Mouse (Mus musculus): ENCODE measurements around the gene Slc25a39.
"Not testable (repeated sequence)": the region's sequence is repeated elsewhere in the genome, so short reads cannot be mapped to it uniquely, and the experiment has no call there.

Gene Slc25a39

DNA sequence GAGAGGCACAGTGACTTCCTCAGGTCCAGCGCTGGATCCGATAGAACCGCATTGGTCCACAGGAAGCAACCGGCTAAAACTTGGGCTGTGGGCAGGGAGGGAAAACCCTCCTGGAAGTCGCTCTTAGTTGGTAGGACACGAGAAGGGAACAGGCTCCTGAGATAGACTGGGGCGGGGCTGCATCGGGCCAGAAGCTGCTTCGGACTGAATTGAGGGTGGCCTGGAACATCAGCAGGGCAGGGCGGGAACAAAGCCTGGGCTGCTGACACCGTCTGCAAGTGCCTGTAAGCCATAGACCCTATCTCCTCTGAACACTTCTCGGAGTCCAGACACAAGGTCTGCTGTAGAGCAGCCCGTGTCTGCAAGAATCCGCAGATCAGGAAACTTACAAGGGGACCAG lies 34.8 kb downstream of the Slc25a39 start:
- DNase-seq (ENCODE audit: low read depth, low spot score), result no peak

DNA sequence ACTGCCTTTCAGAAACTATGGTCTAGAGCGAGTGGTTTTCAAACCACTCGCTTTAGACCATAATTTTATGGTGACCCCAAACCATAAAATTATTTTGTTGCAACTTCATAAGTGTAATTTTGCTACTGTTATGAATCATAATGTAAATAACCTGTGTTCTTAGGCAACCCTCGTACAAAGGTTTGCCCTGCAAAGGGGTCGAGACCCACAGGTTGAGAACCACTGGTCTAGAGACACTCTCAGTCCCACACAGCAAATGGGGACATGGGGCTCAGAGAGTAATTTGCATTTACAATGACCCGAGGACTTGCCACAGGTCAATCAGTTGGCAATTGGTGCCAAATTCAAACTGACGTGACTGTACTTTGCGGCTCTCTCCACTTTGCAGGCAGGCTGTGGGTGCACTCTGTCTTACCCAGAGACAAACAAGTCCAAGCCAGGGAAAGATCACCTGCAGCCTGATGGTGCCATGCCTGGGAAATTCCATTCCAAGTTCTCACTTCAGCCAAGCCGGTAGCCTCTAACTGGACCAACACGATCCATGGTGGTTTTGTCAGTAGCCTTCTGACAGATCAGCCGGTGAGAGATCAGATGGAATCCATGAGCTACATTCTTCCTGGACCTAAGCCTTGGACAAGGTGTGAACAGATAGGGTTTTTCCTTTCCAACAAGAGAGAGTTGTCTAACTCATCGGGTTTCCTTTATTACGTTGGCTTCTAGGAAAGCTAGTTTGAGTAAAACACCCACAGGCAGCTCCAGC lies 35.6 kb downstream of the Slc25a39 start:
- DNase-seq (ENCODE audit: low read depth, low spot score), result no peak

DNA sequence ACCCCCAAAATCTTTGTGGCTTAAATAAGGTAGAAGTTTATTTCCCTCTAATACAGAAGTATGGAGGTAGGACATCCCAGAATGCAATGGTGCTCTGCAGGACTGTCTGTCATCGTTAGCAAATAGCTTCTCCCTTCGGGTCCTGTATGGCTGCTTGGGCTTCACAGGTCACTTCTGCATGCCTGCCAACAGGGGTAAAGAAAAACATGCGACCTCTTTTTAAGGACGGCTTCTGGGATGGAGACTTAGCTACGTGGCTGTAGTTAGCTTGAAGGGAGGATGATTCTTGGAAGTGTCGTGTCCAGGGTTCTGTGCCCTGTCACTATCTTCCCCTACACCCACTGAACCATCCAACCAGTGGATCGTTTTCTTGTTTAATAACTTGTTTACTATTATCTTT lies 37.5 kb downstream of the Slc25a39 start:
- no peak for DNase-seq (ENCODE audit: low read depth, low spot score)

DNA sequence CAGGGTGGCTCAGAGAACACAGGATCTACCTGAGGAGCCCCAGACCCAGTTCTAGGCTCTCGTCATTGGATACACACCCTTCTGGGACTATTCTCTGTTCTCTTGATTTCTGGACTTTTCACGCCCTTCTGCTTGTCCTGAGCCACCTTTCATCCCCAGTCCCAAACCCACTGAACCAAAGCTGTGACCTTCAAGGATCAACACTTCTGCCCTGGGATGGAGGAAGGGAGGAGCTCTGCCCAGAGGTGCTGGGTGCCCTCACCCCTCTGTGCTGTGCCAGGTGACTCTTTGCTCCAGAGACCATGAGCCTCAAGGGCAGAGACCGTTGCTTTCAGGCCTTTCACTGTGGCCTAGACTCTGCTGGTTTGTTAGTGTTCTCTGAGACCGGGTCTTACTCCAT lies 38.5 kb downstream of the Slc25a39 start:
- no peak for DNase-seq (ENCODE audit: low read depth, low spot score)

DNA sequence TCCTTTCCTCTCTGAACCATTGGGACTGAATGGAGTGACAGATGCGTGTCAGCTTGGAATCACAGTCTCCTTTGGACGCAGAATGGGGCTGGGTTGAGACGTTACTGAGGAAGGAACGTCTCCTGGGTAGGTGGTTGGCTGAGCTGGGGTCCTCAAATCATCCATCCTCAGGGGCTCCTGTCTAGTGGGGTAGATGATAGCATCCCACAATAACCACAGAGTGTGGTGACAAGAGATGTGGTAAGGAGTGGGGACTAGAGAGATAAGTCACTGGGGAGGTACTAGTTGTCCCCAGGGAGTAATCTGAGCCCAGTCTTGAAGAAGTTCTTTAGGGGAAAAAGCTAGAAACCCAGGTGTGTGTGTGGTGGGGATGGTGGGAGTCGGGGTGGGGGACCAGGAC lies 39.4 kb downstream of the Slc25a39 start:
- no peak for DNase-seq (ENCODE audit: low read depth, low spot score)

DNA sequence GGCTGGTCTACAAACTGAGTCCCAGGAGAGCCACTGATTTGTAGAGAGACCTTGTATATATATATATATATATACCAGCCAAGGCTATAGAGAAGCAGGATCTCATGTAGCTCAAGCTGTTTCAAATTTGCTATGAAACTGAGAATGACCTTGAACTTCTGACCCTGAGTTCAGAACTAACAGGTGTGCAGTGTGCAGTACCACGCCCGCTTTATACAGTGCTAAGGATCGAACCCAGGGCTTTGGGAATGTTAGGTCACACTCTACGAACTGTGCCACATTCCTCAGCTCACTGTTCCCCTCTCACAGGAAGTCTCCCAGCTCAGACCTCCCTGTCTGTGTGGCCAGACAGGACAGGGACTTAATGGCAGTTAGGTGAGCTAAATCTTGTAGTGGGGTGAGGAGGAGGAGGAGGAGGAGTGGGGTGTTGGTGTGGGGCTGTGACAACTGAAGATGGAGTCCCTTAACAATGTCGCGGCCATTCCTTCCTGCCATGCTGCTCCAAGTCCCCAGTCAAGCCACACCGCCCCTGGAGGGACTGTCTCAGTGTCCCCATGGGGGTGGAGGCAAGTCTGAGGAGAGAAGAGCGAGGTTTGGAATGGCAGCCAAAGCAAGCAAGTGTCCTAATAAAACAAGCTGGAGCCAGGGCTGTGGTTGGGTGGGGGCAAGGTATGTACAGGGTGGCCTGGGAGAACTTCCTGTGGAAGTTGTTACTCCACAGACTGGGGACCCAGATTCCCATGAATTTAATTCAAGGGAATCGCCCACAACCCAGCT lies 40.1 kb downstream of the Slc25a39 start:
- DNase-seq (ENCODE audit: low read depth, low spot score), result no peak

DNA sequence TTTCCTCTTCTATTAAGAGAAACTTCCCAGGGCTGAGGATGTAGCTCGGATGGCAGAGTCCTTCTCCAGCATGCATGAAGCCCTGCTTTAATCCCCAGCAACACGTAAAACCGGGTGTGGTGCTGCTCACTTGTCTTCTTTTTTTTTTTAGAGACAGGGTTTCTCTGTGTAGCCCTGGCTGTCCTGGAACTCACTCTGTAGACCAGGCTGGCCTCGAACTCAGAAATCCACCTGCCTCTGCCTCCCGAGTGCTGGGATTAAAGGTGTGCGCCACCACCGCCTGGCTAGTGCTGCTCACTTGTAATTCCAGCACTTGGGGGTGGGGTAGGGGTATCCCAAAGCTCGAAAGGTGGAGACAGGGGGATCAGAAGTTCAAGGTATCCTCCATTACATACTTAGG lies 41.6 kb downstream of the Slc25a39 start, which contains the start of gene Slc4a1:
TSS of gene Slc4a1 (minus strand) at position 101 of the 400 bp plus-strand sequence.
- not testable (repeated sequence) for DNase-seq (ENCODE audit: low read depth, low spot score)

DNA sequence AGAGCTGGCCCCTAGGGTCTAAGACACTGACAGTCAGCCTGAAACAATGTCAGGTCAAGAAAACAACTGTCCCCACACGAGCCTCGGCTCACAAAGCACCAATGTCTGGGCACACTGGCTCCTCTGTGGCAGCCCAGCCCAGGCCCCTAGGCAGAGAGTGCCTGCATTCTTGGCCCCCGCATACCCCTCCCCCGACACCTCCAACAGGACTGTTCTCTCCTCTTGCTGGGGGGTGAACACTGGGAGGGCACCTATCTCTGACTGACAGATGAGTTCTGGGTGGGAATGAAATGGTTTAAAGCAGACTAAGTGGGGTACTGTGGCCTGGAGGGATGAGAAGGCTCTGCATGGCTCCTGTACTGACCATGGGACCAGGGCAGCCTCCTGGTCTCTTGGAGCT lies 42.0 kb downstream of the Slc25a39 start:
- DNase-seq (ENCODE audit: low read depth, low spot score), result no peak

DNA sequence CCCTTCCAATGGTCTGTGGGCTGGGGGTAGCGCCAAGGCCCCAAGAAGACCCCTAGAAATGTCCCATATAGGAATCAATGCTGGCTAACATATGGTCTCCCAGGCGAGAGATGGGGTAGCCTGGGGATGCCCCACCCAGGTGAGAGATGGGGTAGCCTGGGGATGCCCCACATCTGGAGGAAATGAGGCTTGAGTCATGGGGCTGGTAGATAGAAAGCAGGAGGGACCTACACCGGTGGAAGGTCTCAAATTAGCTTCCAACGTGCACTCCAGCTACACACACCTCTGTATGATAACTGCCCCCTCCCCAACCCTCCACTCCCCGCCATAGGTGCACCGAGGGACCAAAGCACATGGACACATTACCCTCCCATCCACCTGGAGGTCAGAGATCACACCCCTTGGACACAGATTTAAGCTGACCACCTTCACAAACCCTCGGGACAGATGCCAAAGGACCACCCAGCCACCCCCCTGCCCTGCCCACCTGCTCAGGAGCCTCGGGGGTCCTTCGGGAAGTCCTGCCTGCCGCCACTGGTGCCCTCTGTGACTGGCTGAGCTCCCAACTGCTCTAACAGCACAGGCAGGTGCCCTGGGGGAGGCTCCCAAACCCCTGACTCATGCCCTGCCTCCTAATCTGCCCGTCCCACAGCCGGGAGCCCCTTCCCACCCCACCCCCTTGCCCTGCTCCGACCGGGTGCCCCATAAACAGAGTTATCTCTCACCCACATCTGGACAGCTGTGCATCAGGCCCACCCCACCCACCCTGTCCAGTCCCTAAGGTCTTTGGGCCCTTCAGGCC lies 43.0 kb downstream of the Slc25a39 start:
- DNase-seq (ENCODE audit: low read depth, low spot score), result no peak

DNA sequence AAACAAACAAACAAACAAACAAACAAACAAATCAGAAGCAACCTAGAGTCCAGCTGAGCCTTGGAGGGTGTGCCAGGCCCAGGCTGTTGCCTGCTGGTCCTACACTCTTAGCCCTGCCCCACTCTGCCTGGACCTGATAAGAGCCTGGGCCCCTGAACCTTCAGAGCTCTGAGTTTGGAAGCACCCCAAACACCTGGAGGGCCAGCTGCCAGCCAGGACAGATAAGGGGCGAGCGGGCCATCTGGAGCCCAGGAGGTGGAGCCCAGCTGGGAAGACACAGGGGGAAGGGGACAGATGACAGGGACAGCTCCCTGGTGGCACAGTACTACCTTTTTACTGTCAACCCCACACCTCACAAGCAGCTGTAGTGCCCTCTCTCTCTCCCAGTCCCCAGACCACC lies 44.1 kb downstream of the Slc25a39 start:
- DNase-seq (ENCODE audit: low read depth, low spot score), result no peak

DNA sequence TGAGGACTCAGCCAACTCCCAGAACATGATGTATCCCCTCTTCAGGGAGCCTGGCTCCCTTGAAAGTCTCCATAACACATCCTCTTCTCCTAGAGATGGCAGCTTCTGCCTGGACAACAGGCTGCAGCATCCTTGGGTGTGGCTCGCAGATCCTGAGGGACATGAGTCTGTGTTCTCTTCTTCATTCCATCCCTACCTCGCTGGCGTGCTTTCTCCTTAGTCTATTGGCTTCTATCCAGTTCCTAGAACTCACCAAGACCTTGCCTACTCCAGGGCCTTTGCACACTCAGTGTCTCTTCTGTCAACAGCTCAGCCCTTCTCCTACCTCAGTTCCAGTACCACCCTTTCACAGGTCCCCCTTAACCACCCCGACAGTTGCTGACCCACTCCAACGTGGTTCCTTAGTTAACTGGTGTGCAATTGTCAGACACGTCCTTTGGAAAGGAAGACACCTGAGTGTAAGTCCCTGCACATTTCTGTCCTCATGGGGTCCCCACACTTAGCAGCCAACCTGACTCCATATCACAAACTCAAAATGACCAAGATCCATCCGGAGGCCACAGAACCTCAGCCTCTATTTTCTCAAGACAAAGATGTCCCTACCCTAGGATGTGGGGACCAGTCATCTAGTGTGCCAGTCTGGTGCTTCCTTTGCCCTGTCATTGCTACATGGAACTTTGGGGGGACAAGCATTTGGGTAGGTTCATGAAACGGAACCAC lies 45.8 kb downstream of the Slc25a39 start:
- no peak for DNase-seq (ENCODE audit: low read depth, low spot score)

DNA sequence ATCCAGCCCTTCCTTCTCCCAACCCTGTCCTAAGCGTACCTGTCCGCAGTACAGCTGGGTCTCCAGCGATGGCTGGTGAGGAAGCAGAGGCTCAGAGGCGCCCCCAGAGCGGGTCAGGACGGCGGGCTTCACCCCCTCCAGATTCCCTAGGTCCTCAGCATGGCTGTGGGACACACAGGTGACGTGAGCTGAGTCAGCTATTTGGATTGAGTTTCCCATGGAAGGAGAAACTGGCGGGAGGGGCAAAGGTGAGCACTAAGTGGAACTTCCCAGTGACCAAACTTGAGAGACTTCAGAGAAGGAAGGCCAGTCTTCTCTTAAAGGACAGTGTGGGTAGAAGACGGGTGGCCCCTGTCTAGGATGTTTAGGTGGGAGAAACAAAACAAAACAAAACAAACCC lies 49.4 kb downstream of the Slc25a39 start:
- DNase-seq (ENCODE audit: low read depth, low spot score), result no peak

DNA sequence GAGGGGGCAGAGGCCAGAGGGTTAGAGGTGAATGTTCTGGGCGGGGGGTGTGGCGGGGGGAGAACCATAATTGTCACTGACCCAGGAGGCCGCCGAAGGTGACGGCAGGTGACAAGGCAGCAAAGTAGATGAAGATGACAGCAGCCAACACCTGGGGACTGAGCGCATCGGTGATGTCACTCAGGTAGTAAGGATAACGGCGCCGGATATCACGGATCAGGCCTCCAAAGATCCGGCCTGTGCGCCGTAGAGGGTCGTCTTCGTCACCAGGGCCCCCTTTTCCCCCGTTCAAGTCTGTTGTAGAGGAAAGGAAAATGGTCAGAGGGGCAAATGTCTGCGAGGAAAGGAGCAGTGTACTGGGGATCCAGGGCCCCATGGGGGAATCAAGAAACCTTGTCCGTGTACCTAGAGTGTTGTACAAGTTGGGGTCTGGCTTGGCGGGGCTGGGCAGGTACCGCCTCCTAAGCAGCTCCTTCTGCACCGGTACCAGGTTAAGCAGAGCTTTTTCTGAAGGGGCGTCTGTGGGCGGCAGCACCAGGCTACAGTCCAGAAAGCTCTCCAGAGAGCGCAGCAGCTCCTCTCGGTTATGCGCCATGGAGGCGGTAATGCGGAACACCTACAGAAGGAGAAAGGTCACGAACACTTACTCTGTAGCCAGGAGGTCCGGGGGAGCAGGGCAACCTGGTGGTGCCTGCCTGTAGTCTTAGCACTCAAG lies 51.0 kb downstream of the Slc25a39 start:
- no peak for DNase-seq (ENCODE audit: low read depth, low spot score)

DNA sequence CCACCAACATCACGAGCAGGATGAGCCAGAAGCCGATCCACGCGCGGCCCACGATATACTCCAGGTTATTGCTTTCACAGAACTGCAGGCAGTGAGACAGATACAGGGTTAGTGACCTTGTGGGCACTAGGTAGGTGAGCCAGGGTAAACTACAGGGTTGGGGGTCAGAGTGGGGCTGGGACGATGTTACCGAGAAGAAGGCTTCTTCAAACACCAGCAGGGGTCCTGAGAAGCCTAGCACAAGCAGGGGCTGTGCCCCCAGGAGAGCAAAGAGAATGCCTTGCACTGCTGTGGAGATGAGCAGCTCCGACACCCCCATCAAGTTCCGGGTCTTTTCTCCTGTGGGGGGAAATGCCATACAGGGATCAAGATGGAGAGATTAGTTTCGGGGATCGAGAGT lies 51.6 kb downstream of the Slc25a39 start:
- DNase-seq (ENCODE audit: low read depth, low spot score), result no peak

DNA sequence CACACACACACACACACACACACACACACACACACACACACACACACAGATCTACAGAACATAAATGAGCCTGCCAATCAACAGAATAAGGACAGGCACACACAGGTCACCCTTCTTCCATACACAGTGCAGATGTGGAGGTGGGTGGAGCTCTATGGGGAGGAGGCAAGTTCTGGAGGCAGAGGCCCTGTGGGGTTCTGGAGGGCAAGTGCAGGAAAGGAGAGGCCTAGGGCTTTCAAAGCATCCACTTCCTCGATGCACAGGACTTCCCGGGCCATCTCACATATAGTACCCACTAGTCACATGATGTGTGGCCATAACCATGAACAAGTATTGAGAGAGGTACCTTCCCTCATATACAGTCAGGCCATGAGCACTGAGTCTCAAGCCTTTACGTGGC lies 52.2 kb downstream of the Slc25a39 start:
- DNase-seq (ENCODE audit: low read depth, low spot score), result no peak

DNA sequence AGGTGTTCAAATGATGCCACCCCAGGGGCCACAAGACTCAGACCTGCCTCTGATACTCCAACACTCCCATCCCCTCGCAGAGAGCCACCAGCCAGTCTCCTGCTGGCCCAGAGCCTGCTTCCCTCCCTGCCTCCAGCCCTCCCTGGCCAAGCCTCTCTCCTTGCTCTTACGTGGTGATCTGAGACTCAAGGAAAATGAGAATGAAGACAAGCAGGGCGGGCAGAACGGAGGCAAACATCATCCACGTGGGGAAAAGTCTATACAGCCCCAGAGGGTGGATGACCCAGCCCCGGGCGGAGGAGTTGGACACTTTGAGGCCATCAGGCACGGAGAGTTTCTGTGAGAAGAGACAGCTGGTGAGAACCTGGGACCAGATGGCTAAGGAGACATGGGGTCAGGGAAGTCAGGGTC lies 54.7 kb downstream of the Slc25a39 start:
- DNase-seq (ENCODE audit: low read depth, low spot score), result no peak

Data from WW6 (cell line).